Mouse (Mus musculus) macrophage (primary cell): ENCODE measurements at regions not wholly inside any gene's neighbourhood (a gene's known extent, or its start where the extent isn't known, plus 50 kb on each side); places are given as distances from the start of the nearest gene placed in this dataset.

Source experiments
- H3K27ac ChIP-seq: fragments of 350-480 bp; formaldehyde crosslinking; 2 replicates; pipeline ENCODE4 v1.9.0; 2021
- H3K36me3 ChIP-seq: fragments of 350-480 bp; formaldehyde crosslinking; 2 replicates; pipeline ENCODE4 v1.9.0; 2021; ENCODE audit errors: inconsistent target
- H3K4me3 ChIP-seq: fragments of 350-480 bp; formaldehyde crosslinking; 2 replicates; pipeline ENCODE4 v1.9.0; 2021; ENCODE audit errors: inconsistent target
- H3K79me2 ChIP-seq: fragments of 350-480 bp; formaldehyde crosslinking; 2 replicates; pipeline ENCODE4 v1.9.0; 2021; ENCODE audit errors: inconsistent target
- WGBS: methylation state at CpG from one replicate; pipeline ENCODE4 v1.1.7; 2026; ENCODE audit warnings: inconsistent platforms; ENCODE audit not compliant: missing documents; 5-methylcytosine and 5-hydroxymethylcytosine counted together

- whole genome bisulfite sequencing = 85% methylated on average over 5 of the region's 5 CpGs
Measured at GRCm38 (mm10) chr7:111365384-111365783, 282.6 kb upstream of the Eif4g2 start.

GRCm38 (mm10) chr7:111363206-111363605 is 280.4 kb upstream of the Eif4g2 start:
- Histone ChIP-seq H3K36me3 (no peaks in the 10 kb centered on the region), H3K4me3 (no peak overlapping the region)
- 95% methylated on average over 5 of the region's 5 CpGs for WGBS

More at GRCm38 (mm10) chr7:111365384-111365783, 282.6 kb upstream of the Eif4g2 start:
- H3K4me3 ChIP-seq = no peak overlapping the region
- no peaks in the 10 kb centered on the region for H3K79me2 ChIP-seq
- H3K27ac ChIP-seq = no peak overlapping the region
- no peaks in the 10 kb centered on the region for H3K36me3 ChIP-seq

GRCm38 (mm10) chr7:111362646-111363045 is 279.8 kb upstream of the Eif4g2 start:
- H3K4me3 ChIP-seq = no peak overlapping the region
- no peak overlapping the region for H3K27ac ChIP-seq
- no peaks in the 10 kb centered on the region for H3K79me2 ChIP-seq
- WGBS = 80% methylated on average over 4 of the region's 4 CpGs
- H3K36me3 ChIP-seq = no peaks in the 10 kb centered on the region

More at GRCm38 (mm10) chr7:111363206-111363605, 280.4 kb upstream of the Eif4g2 start:
- H3K27ac ChIP-seq = no peak overlapping the region
- no peaks in the 10 kb centered on the region for H3K79me2 ChIP-seq

GRCm38 (mm10) chr7:111355088-111355656 is 272.3 kb upstream of the Eif4g2 start:
- 46% methylated on average over 2 of the region's 2 CpGs for WGBS
- Histone ChIP-seq H3K4me3 (no peak overlapping the region), H3K27ac (no peak overlapping the region), H3K79me2 (no peaks in the 10 kb centered on the region), H3K36me3 (no peaks in the 10 kb centered on the region)

GRCm38 (mm10) chr7:111354066-111354465 is 271.2 kb upstream of the Eif4g2 start:
- Histone ChIP-seq H3K27ac (no peak overlapping the region), H3K79me2 (no peaks in the 10 kb centered on the region), H3K36me3 (no peaks in the 10 kb centered on the region), H3K4me3 (no peak overlapping the region)
- WGBS = 98% methylated on average over 4 of the region's 4 CpGs

- Histone ChIP-seq H3K4me3 (no peak overlapping the region), H3K36me3 (no peaks in the 10 kb centered on the region), H3K79me2 (no peaks in the 10 kb centered on the region), H3K27ac (no peak overlapping the region)
- WGBS = 100% methylated on average over 2 of the region's 2 CpGs
Measured at GRCm38 (mm10) chr7:111352176-111352575, 269.3 kb upstream of the Eif4g2 start.

- Histone ChIP-seq H3K4me3 (no peak overlapping the region), H3K79me2 (no peaks in the 10 kb centered on the region), H3K27ac (no peak overlapping the region), H3K36me3 (no peaks in the 10 kb centered on the region)
- 78% methylated on average over 1 of the region's 1 CpGs for WGBS
Measured at GRCm38 (mm10) chr7:111345117-111345516, 262.3 kb upstream of the Eif4g2 start.

- 81% methylated on average over 3 of the region's 3 CpGs for WGBS
- H3K4me3 ChIP-seq = no peak overlapping the region
Measured at GRCm38 (mm10) chr7:111337053-111337452, 254.2 kb upstream of the Eif4g2 start.

GRCm38 (mm10) chr7:111322901-111323300 is 240.1 kb upstream of the Eif4g2 start:
- H3K79me2 ChIP-seq = no peaks in the 10 kb centered on the region
- no peak overlapping the region for H3K4me3 ChIP-seq
- H3K27ac ChIP-seq = no peak overlapping the region
- 74% methylated on average over 6 of the region's 6 CpGs for WGBS
- H3K36me3 ChIP-seq = no peaks in the 10 kb centered on the region

More at GRCm38 (mm10) chr7:111337053-111337452, 254.2 kb upstream of the Eif4g2 start:
- H3K79me2 ChIP-seq = no peaks in the 10 kb centered on the region
- no peaks in the 10 kb centered on the region for H3K36me3 ChIP-seq
- no peak overlapping the region for H3K27ac ChIP-seq

- 67% methylated on average over 1 of the region's 1 CpGs for WGBS
- Histone ChIP-seq H3K4me3 (no peak overlapping the region), H3K27ac (no peak overlapping the region), H3K79me2 (no peaks in the 10 kb centered on the region), H3K36me3 (no peaks in the 10 kb centered on the region)
Measured at GRCm38 (mm10) chr7:111319917-111320316, 237.1 kb upstream of the Eif4g2 start.

- Histone ChIP-seq H3K4me3 (no peak overlapping the region), H3K27ac (no peak overlapping the region), H3K79me2 (no peaks in the 10 kb centered on the region), H3K36me3 (no peaks in the 10 kb centered on the region)
- WGBS = 68% methylated on average over 2 of the region's 2 CpGs
Measured at GRCm38 (mm10) chr7:111316479-111316990, 233.7 kb upstream of the Eif4g2 start.

- WGBS = 93% methylated on average over 4 of the region's 4 CpGs
- Histone ChIP-seq H3K79me2 (no peaks in the 10 kb centered on the region), H3K4me3 (no peak overlapping the region), H3K27ac (no peak overlapping the region), H3K36me3 (no peaks in the 10 kb centered on the region)
Measured at GRCm38 (mm10) chr7:111313921-111314320, 231.1 kb upstream of the Eif4g2 start.

GRCm38 (mm10) chr7:111305196-111305595 is 222.4 kb upstream of the Eif4g2 start:
- Histone ChIP-seq H3K4me3 (no peak overlapping the region), H3K36me3 (no peaks in the 10 kb centered on the region), H3K27ac (no peak overlapping the region), H3K79me2 (no peaks in the 10 kb centered on the region)

- Histone ChIP-seq H3K4me3 (no peak overlapping the region), H3K36me3 (no peaks in the 10 kb centered on the region), H3K79me2 (no peaks in the 10 kb centered on the region), H3K27ac (no peak overlapping the region)
- 86% methylated on average over 16 of the region's 16 CpGs for whole genome bisulfite sequencing
Measured at GRCm38 (mm10) chr7:111301791-111302488, 219.1 kb upstream of the Eif4g2 start.

- no peaks in the 10 kb centered on the region for H3K79me2 ChIP-seq
- H3K4me3 ChIP-seq = no peak overlapping the region
- no peak overlapping the region for H3K27ac ChIP-seq
- no peaks in the 10 kb centered on the region for H3K36me3 ChIP-seq
- 92% methylated on average over 9 of the region's 9 CpGs for WGBS
Measured at GRCm38 (mm10) chr7:111297174-111297902, 214.5 kb upstream of the Eif4g2 start.
